Comparison of ENCODE assay signal across 15 mouse cellular contexts in genomic region chr13:15976584-15976983, GRCm38 (mm10).
"Had no signal": no experiment of that assay in that cellular context is flagged by ENCODE, and none has a peak within 500 bp of the region (broad histone marks: within the 10 kb centered on the region; RNA-seq: fewer than 3 reads in every experiment).

No protein-coding gene starts in this region.

- H3K4me3 ChIP-seq: neural tube, embryonic 15.5 days; stomach, embryonic 15.5 days had no signal

- H3K4me2 ChIP-seq: neural tube, embryonic 15.5 days; stomach, embryonic 15.5 days had no signal

- H3K4me1 ChIP-seq: neural tube, embryonic 15.5 days; stomach, embryonic 15.5 days had no signal

- H3K9ac ChIP-seq: neural tube, embryonic 15.5 days; stomach, embryonic 15.5 days had no signal

- H3K9me3 ChIP-seq: neural tube, embryonic 15.5 days; stomach, embryonic 15.5 days had no signal

- H3K36me3 ChIP-seq: neural tube, embryonic 15.5 days; stomach, embryonic 15.5 days had no signal

- DNase-seq: retina, postnatal 1 day; right cerebral cortex, adult 18-20 months; right cerebral cortex, postnatal 14 days; right cerebral cortex, postnatal 25 days; right cerebral cortex, postnatal 4 days; spleen, adult 18-20 months; thymus, adult 18-20 months; thymus, adult 2 months; thymus, postnatal 14 days; thymus, postnatal 25 days; thymus, postnatal 36 days; thymus, postnatal 4 days had no signal

- H3K27me3 ChIP-seq: neural tube, embryonic 15.5 days; stomach, embryonic 15.5 days had no signal

- H3K27ac ChIP-seq: neural tube, embryonic 15.5 days; stomach, embryonic 15.5 days; stomach, postnatal 0 days had no signal
